Mouse (Mus musculus) bone marrow, adult 2 months (tissue): ENCODE measurements around the gene Cep162.

Experiments
- CTCF ChIP-seq: fragments of 200-500 bp; IDR thresholded peaks from 2 replicates; pipeline ENCODE4 v1.5.1; 2011; ENCODE audit warnings: low read length, control low read depth; ENCODE audit not compliant: control insufficient read depth, insufficient read depth
- POLR2A ChIP-seq: fragments of 200-500 bp; IDR thresholded peaks from 2 replicates; pipeline ENCODE4 v1.6.1; 2011; ENCODE audit warnings: low read depth, mild to moderate bottlenecking, control low read depth, low read length, borderline replicate concordance; ENCODE audit not compliant: control insufficient read depth

DNA sequence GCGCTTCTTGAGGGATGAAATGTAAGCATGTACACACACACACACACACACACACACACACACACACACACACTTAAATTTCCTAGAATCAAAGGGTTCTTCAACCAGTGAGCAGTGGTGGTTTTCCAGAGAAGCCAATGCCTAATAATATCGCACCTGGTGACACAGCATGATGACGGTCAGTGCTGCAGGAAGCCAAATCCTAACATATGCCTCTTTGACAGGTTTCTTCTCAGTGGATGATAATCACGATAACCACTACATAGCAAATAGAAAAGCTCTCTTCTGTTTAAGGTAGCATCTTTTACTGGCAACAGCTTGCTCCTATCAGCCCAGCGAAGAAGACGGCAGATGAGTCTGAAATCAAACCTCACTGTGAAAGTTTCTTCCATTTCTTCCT, 57.3 kb downstream of the Cep162 start:
- TF ChIP-seq CTCF: no peak
- TF ChIP-seq POLR2A: no peak
